Mouse (Mus musculus): ENCODE data around the gene Gnb5.
A peak's percentile ranks its signal among the peaks of the same experiment; 100 is the strongest.
"Not testable (repeated sequence)": the region's sequence is repeated elsewhere in the genome, so short reads cannot be mapped to it uniquely, and the experiment has no call there.

Gene Gnb5

GRCm38 (mm10) chr9:75362201-75362600 is 56.1 kb downstream of the Gnb5 start:
- no peak for DNase-seq

GRCm38 (mm10) chr9:75363001-75363400 is 56.9 kb downstream of the Gnb5 start:
- peak; percentile 97 for DNase-seq

- DNase-seq = not testable (repeated sequence)
Measured at GRCm38 (mm10) chr9:75363702-75364101, 57.6 kb downstream of the Gnb5 start.

- no peak for DNase-seq
Measured at GRCm38 (mm10) chr9:75365195-75365594, 59.1 kb downstream of the Gnb5 start.

- DNase-seq = no peak
Measured at GRCm38 (mm10) chr9:75366191-75366590, 60.1 kb downstream of the Gnb5 start.

GRCm38 (mm10) chr9:75368779-75369178 is 62.7 kb downstream of the Gnb5 start:
- DNase-seq = no peak

GRCm38 (mm10) chr9:75375606-75376005 is 69.5 kb downstream of the Gnb5 start:
- DNase-seq = no peak

GRCm38 (mm10) chr9:75376428-75376827 is 70.3 kb downstream of the Gnb5 start:
- DNase-seq = no peak

GRCm38 (mm10) chr9:75378774-75379173 is 72.7 kb downstream of the Gnb5 start:
- no peak for DNase-seq

- no peak for DNase-seq
Measured at GRCm38 (mm10) chr9:75382825-75383224, 76.7 kb downstream of the Gnb5 start.

GRCm38 (mm10) chr9:75383785-75384184 is 77.7 kb downstream of the Gnb5 start:
- DNase-seq = no peak

- DNase-seq = no peak
Measured at GRCm38 (mm10) chr9:75384337-75384962, 78.4 kb downstream of the Gnb5 start.

- DNase-seq = no peak
Measured at GRCm38 (mm10) chr9:75385218-75385974, 79.3 kb downstream of the Gnb5 start.

- no peak for DNase-seq
Measured at GRCm38 (mm10) chr9:75393251-75393650, 87.2 kb downstream of the Gnb5 start.

All from heart, adult 11 months (tissue).